Mouse (Mus musculus) thymus, postnatal 0 days (tissue): ENCODE data around the gene Cstad. TPM values are rescaled to one million over a fixed set of nuclear protein-coding genes. Genes with fewer than 3 reads are reported as not detected.

Experiments
- DNase-seq: peaks from one replicate; pipeline ENCODE4 v3.0.0-alpha.2; 2015; ENCODE audit warnings: low spot score
- polyA plus RNA-seq: library from polyadenylated mRNA; unstranded; fragments of >200 nt; fragmentation: Nextera tagmentation; extraction: Ambion mirVana; gene quantifications from 2 replicates; pipeline ENCODE4 v1.2.1, GENCODE M21; 2015

Gene Cstad
- polyA plus RNA-seq, 1 experiment from 2014 or later = 1.3 TPM

DNA sequence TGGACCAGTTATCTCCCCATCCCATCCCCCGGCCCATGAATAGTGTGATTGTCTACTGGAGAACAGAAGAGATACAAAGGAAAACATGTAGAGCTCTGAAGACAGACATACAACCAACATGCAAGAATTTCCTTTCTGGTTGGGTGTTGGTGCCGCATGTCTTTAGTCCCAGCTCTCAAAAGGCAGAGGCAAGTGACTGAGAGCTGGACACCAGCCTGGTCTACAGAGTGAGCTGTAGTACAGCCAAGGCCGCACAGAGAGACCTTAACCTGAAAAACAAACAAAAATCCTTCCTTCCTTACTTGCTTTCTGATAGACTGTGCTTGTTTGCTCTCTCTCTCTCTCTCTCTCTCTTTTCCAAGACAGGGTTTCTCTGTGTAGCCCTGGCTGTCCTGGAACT lies 32.5 kb downstream of the Cstad start:
- DNase-seq = no peak

DNA sequence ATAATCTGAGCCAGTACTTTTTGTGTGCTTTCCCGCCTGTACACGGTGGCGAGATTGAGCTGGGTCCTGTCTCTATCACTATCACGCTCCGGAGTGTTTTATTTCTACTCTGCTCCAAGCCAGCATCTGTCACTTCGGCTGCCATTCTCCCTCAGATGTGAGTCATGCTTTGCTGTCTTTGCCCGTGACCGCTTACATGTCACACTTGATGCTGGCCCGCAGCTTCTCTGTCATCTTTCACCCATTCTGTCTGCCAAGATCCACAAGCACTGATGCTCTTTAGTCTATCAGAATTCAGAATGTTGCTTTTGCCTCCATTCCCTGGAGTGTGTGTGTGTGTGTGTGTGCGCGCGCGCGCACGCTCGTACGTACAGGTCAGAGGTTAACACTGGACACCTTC lies 33.5 kb downstream of the Cstad start:
- DNase-seq = no peak

DNA sequence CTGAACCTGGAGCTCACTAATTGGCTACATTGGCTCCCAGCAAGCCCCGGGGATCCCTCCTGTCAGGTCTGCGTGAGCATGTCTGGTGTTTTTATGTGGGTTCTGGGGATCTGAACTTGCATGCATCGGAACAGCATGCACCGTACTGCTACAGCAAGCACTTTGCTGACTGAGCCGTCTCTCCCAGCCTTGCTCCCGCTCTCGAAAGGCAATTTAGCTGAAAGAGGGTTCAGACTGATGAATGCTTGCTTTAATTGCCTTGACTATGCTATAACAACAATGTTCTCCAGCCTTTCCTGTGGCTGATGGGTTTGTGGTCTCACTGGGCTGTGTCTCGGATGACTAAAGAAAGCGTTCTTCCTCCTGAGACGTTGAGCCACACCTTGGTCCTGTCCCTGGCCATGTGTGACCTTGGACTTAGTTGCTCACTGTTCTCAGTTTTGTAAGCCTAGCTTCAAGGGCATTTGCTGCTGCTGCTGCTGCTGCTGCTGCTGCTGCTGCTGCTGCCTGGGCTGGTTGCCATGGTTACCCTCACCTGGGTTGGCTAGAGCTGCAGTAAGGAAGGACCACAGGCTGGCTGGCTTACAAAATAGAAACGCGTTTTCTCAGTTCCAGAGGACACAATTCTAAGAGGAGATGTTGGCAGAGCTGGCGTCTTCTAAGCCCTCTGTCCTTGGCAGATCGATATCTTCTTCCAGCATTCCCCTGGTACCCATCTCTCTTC lies 34.4 kb downstream of the Cstad start:
- DNase-seq = peak; percentile 10

DNA sequence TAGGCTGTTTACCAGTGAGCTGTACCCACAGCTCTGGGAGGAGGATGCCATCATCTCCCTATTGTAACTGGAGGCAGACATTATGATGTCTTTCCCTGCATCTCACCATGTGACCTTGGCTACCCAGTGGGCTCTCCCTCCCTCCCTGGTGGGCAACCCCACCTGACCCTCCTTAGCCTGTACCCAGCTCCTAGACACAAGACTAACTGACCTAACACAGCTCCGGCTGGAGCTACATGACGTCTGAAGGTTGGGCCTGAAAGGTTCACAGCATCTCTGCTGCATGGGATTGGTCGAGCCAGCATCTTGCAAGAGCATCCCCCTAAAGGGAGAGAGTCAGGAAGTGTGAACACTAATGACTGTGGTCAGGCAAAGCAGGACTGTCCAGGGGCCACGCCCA lies 35.0 kb downstream of the Cstad start:
- no peak for DNase-seq

DNA sequence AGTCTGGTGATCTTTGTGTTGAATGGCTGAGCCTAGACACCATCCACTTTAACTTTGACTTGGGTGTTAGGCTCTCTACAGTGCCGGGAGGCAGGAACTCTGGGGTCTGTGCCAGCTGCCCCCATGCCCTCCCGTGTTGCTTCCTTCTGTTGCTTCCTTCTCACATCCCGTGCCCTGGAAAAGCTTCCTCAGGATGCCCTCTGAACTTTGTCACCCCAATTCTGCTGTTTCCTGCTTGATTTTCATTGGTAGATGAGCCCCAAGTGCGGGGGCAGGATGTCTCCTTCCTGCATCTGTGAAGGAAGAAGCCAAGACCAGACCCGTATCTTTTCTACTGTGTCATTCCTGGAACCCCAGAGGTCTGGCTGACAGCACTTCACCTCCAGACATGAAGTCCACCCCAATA lies 41.4 kb downstream of the Cstad start:
- peak; percentile 75 for DNase-seq

DNA sequence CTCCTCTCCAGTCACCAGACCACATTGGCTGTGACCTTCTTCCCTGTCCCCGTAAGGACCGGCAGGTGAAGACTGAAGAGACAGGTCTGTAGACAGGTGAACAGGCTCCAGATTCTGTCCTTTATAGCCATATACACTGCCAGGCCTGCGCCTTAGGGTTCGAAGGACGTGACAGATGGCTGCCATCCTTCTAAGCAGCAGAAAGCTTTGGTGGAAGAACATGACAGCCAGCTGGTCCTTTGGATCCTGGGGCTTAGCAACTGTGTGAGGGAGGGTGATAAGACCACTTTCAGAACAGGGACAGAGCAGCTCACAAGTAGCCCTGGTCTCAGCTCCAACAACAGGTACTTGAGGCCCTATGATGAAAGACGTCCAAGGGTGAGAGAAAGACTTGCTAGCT lies 43.2 kb downstream of the Cstad start:
- DNase-seq = no peak

DNA sequence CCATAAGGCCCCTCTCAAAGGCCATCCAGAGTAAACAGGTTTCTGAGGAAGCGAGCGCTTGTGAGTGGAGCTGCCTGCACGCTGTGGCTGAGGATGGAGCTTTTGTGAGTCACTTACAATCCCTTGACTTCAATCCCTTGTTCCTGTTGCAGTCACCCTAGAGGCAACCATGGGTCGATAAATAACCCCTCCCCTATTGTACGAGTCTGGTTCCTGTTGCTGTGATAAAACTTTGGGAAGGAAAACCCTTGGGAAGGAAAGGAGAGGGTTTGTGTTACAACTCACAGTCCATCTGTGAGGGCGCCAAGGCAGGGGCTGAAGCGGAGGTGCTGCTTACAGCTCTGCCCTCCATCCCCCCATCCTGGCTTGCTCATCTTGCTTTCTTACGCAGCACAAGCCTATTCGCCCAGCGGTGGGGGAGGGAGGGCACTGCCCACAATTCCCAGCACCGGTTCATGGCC lies 45.2 kb downstream of the Cstad start:
- no peak for DNase-seq

DNA sequence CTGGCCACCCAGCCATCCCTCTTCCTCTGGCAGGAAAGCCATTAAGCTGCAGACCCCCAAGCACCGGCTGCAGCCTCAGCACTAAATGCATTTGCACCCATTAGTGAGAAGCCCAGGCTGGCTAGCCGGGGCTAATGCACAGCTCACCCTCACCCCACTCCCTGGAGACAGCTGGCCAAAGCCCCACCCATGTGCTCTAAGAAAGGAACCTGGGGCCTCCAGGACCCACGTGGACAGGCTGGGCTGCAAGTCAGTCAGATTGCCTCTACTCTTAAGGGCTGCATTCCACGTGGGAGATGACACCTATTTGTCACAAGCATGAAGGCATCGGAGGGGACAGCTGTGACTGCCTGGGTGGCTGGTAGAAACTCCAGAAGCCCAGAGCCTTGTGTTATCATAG lies 48.0 kb downstream of the Cstad start:
- DNase-seq = no peak

DNA sequence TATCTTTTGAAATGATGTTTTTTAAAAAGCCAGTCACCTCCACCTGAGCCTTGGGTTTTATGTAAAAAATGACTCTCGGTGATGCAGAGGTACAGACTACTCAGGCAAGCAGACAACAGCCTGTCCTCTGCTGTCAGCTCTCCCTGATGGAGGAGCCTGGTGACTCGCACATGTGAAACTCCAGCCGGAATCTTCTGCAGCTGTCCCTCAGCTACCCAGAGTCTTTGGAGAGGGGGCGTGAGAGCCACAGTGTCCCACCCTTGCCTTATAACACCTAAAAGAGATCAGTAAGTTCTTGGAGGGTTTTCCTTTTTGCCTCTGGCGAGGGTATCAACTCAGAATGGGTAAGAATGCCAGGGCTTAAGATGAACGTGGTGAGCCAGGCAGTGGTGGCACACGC lies 48.6 kb downstream of the Cstad start:
- no peak for DNase-seq

DNA sequence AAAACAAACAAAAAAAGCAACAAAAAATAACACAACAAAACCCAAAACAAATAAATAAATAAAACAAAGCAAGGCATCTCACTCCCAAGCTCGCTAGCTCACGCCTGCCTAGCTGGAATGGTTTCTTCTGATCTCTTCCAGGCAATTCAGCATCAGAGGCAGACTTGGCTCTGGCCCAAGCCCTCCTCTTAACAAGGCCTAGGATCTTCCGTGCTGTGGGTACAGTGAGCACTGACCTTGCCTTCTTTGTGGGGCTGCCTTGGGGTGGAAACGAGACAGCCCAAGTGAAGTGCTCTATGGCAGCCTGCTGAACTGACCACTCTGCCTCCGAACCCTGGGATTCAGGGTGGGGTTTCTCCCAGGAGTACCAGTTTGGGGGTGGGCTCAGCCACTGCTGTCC lies 52.0 kb downstream of the Cstad start:
- DNase-seq = no peak

DNA sequence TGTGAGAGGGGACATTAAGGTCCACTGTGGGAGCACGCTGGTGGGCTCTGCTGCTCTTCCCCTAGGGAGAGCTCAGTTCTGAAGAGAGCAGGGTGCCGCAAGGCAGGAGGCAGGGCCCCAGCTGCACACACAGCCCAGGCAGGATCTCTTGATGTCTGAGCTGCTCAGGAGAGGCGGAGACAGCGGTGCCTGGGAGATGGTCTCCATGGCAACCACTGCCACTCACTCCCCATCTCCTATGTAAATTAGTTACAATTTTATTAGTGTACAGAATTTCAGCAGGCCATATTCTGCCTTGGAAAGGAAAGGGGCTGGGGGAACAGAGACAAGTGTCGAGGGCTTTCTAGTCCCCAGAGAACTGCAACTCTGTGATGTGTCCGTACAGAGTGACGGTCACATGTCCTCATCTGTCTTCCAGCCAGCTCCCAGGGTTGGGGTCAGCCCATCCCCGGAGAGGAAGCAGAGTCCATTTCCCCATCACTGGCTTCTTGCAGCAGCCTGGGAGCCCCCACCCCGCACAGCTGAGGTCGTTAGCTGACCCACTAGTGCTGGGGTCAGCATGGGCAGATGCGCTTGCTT lies 52.6 kb downstream of the Cstad start:
- DNase-seq = peak; percentile 89

DNA sequence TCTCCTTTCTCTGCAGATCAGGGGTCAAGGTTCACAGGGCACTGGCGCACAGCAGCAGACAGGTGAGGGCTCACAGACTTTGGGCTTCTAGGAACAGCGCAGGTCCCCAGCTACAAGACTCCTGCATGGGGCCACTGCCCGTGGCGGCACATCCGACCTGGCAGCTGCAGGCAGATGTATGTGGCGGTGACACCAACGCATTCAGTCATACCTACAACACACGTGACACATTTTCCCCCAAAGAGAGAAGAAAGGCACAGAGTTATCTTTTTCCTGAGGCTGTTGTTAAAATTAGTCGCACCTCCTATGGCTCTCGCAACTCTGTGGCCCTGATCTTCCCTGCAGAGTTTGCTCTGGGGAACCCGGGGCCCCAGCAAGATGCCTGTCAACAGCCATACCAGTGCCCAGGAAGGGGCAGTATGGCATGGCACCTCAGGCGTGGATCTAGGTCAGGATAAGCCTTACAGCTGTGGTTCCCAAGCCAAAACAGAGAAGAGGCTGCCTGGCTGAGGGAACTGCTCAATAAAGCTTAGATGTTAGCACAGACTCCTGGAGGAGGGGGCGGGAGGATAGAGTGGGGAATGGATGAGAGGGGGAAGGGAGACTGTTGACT lies 53.1 kb downstream of the Cstad start:
- peak; percentile 57 for DNase-seq

DNA sequence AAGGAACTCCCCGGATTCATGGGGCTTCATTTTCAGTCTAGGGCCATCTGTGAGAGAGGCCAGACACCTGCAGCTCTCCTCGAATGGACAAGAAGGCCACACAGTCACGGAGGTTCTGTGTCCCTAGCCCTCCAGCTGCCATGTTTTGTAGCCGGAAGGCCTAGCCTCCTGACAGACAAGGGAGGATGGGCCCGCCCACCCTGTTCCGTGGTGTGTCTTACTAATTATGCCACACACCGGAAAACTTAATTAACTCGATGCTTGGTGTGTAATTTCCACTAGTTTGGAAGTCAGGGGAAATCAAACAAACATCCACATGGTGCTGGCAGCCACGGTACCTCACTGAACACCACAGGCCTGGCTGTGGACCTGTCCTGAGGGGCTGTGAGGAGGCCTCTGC lies 55.4 kb downstream of the Cstad start:
- DNase-seq = no peak

DNA sequence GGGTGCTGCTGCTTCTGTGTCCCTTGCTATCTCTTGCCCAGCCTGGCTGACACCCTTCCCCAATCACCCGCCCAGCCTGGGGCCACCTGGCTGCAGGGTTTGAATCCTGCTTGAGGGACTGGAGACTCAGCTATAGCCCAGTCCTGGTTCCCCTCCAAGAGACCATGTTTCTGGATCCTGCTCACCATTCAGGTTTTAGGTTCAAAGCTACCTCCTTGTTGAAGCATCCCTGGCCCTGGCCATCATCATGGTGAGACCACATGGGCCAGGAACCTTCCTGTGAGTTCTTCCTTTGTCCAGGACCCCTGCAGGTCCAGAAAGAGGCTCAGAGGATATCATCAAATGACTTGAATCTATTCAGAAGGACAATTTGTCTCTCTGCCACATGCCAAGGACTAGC lies 57.0 kb downstream of the Cstad start:
- DNase-seq = no peak

DNA sequence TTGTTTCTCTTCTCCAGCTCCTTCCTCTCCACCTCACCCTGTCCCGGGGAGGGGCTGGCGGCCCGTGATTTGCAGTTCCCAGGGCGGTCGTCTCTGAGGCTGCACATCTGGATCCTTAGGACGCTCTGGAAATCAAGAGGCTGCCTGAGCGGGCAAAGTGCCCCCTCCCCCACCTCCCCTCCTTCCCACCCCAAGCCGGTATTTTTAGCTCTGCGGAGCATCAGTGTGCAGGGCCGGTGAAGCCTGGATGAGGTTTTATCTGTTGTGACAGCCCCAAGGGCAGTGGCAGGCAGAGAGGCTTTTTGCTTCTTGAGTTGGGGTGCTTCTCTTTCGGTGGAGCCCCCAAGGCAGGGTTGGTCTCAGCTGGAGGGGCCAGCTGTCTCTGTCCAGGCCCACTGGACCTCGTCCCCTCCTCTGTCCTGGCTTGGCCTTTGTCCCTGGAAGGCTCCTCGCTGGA lies 57.8 kb downstream of the Cstad start:
- DNase-seq = no peak

DNA sequence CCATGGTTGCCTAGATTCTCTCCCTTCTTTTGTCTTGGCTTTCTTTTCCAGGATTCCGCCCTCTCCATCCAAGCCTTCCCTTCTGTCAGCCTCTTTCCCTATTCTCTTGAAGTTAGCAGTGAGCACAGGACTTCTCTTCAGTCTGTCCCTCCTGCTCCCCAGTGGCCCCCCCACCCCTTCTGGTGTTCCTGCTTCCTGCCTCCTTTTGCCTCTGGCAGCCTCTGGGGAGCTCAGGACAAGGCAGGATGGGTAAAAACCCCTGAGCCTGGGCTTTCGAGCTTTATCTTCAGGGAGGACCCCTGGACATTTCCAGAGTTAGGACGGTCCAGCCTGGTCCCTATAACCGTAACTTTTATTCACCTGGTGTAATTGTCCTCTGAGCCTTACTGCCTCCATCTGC lies 58.2 kb downstream of the Cstad start:
- no peak for DNase-seq

DNA sequence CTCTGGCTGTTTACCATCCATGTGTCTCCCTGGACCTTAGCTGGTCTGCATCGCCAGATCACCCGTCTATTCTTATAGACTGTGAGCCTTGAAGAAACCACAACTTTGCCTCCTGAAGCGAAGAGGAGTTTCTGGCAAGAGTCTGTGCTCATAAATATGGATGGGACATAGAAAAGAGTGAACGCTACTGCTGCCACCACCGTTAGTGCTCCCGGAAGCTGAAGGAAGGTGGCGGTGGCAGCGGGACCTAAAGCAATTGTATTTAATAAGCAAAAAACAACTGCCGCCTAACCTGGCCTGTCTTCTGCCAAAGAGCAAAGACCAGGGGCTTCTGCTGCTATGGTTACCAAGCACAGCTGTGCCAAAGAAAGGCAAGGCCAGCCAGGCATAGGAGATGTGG lies 59.3 kb downstream of the Cstad start:
- DNase-seq = no peak

DNA sequence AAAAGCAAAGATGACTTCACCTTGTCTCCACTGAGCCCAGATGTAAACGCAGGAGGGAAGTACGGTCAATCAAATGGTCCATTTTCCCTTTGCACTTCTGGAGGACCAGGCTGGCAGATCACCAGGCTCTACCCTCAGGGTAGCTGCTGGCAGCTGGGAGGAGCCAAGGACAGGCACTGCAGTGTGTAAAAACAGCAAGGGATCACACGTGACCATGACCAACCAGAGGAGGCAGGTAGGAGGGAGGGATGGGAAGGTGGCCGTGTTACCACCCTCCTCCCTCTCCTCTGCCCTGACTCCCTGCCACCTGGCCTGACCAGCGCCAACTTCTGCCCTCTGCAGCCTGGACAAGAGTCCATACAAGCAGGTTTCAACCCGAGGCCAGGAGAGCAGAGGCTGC lies 59.7 kb downstream of the Cstad start:
- no peak for DNase-seq

DNA sequence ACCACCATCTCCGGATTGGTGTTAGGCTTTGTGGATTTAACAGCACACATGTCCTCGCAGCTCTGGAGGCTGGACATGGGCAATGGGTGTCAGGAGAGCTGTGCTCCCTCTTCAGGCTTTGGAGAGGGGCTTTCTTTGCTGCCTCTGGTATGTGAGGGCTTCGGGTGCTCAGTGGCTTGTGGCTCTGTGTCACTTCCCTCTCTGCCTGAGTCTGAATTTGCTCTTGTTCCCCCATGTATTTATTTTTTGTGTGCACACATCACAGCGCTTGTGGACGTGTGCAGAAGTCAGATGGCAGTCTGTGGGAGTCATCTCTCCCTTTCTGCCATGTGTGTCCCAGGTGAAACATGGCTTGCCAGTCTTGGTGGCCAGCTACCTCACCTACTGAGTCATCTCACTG lies 60.9 kb downstream of the Cstad start:
- DNase-seq = no peak

DNA sequence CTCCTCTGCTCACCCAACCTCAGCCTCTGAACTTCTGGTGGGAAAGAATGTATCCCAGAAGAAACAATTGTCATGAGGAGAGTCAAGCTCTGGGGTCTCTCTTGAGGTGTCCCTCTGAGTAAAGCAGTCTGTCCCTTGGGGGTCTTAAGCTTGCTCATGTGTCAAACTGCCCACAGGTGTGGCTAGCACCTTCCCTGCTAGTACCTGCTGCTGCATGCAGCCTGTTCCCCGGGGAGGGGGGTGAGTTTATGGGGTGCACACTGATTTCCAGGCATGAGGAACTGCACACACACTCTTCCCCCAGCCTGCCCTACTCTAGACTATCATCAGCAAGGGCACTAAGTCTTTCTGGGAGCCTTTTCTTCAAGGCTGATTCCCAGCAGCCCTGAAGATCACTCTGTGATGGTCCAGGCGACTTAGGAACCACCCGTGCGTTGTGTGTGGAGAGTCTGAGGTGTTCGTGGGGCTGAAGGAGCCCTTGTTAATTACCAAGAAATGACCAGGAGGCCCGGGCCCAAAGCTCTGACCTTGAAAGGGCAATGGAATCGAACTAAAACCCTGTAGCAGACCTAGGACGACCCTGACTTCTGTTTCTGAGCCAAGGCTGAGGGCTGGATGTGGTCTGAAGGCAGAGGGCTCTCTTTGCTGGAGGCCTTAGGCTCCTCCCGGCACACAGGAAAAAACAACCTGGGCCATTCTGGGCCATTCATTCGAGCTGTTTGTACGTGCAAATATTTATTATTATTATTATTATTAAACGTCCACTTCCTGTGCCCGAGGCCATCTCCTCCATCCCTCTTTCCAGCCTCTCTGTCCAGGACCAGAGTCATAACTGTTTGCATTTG lies 62.1 kb downstream of the Cstad start:
- no peak for DNase-seq

DNA sequence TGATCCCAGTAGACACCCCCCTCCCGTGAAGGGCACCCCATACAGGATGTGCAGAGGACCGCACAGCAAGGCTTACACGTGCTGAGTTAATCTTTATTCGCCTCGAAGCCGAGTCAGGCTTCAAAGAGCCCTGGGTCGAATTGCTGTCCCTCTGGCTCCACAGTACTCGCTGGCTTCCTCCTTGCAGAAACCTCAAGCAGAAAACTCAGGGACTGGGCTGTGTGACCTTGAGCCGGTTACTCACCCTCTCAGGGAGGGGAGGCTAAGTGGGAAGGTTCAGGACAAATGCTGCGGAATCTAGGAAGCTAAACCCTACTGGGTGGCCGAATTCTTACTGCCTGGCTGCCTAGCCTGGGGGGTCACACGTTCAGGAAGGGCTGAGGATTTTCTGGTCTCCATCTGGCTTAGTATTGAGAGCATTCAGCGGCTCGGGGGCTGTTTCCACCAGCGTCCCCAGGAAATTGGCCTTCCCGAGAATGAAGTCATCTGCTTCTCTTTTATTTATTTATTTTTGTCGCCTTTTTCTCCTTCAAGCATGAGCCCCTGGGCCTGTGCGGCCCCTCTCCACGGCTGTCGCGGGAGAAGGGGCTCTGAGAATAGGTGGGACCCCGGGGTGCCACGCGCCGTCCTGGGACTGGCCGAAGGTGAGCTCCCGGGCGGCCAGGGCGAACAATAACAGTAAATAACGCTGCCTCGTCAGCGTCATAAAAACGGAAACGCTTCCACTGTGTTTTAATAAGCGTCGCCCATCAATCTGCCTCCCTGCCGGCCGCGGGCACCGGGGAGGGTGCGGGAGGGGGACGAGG lies 63.0 kb downstream of the Cstad start:
- DNase-seq = peak; percentile 58
